Comparison of ENCODE assay signal across 8 mouse cellular contexts in genomic region chr11:93956159-93956558, GRCm38 (mm10). TPM values are rescaled to one million over a fixed set of nuclear protein-coding genes. Genes with fewer than 3 reads are reported as not detected.
DNase-seq lines count a peak whose midpoint lies in the region; ATAC-seq lines count a peak whose summit lies in the region.

Gene Nme2, minus strand, starts transcription at chr11:93956259.

- intact Hi-C loops in heart, postnatal 36 days (cut with DNase I): loop anchor here (5.0 kb wide), 1 partner anchor 41 kb away; the partner anchor contains the start of gene Spag9

- ATAC-seq in kidney, embryonic 15.5 days (replicated peaks; ENCODE audit: low FRiP score): peak; percentile 17; the same call in 1 of the 2 replicates
- peak; percentile 30; the same call in 1 of the 2 replicates for ATAC-seq in limb, embryonic 12.5 days (ENCODE audit: insufficient number of reproducible peaks, insufficient read depth, low FRiP score, low TSS enrichment, low read depth)
- ATAC-seq in neutrophil, adult 5-6 weeks (ENCODE audit: extremely low read depth, insufficient number of reproducible peaks, low FRiP score, poor library complexity, severe bottlenecking): no peak

- peak within 1 kb of the TSS; percentile 72 for H3K4me3 ChIP-seq in kidney, embryonic 15.5 days (replicated peaks)
- peak within 1 kb of the TSS; percentile 77 for H3K4me3 ChIP-seq in forebrain, embryonic 10.5 days
- peak within 1 kb of the TSS; percentile 73 for H3K4me3 ChIP-seq in limb, embryonic 12.5 days (replicated peaks)

- H3K36me3 ChIP-seq in kidney, embryonic 15.5 days: peaks cover 68% of the 10 kb centered on the region
- peaks cover 75% of the 10 kb centered on the region for H3K36me3 ChIP-seq in forebrain, embryonic 10.5 days (replicated peaks)
- H3K36me3 ChIP-seq in limb, embryonic 12.5 days: peaks cover 66% of the 10 kb centered on the region

- no peak for DNase-seq in kidney, postnatal 14 days
- peak; percentile 52 for DNase-seq in MN1 (ENCODE audit: low spot score)
- DNase-seq in forebrain, embryonic 10.5 days (ENCODE audit: extremely low spot score, low spot score): no peak
- DNase-seq in heart, postnatal 36 days: no peak
- DNase-seq in urinary bladder, postnatal 36 days (ENCODE audit: low spot score in 2 of 2): no peak

- no peaks in the 10 kb centered on the region for H3K9me3 ChIP-seq in kidney, embryonic 15.5 days (replicated peaks)
- no peaks in the 10 kb centered on the region for H3K9me3 ChIP-seq in forebrain, embryonic 10.5 days
- H3K9me3 ChIP-seq in limb, embryonic 12.5 days: no peaks in the 10 kb centered on the region

- peaks cover 40% of the 10 kb centered on the region for H3K4me1 ChIP-seq in kidney, embryonic 15.5 days
- peaks cover 51% of the 10 kb centered on the region for H3K4me1 ChIP-seq in forebrain, embryonic 10.5 days
- peaks cover 32% of the 10 kb centered on the region for H3K4me1 ChIP-seq in limb, embryonic 12.5 days (replicated peaks)

- H3K27me3 ChIP-seq in kidney, embryonic 15.5 days: no peaks in the 10 kb centered on the region
- H3K27me3 ChIP-seq in forebrain, embryonic 10.5 days (ENCODE audit: poor library complexity, severe bottlenecking): no peaks in the 10 kb centered on the region
- H3K27me3 ChIP-seq in limb, embryonic 12.5 days: no peaks in the 10 kb centered on the region

- H3K4me2 ChIP-seq in kidney, embryonic 15.5 days: peak within 1 kb of the TSS; percentile 87
- peak within 1 kb of the TSS; percentile 86 for H3K4me2 ChIP-seq in limb, embryonic 12.5 days

- under 1% methylated on average over 6 of the region's 6 CpGs for WGBS in kidney, embryonic 15.5 days
- 7% methylated on average over 6 of the region's 6 CpGs for WGBS in forebrain, embryonic 10.5 days
- 3% methylated on average over 6 of the region's 6 CpGs for WGBS in limb, embryonic 12.5 days

- peak within 1 kb of the TSS; percentile 71 for H3K9ac ChIP-seq in kidney, embryonic 15.5 days
- peak within 1 kb of the TSS; percentile 79 for H3K9ac ChIP-seq in limb, embryonic 12.5 days (replicated peaks)

- peak within 1 kb of the TSS; percentile 95 for H3K27ac ChIP-seq in kidney, embryonic 15.5 days
- peak within 1 kb of the TSS; percentile 94 for H3K27ac ChIP-seq in forebrain, embryonic 10.5 days
- peak within 1 kb of the TSS; percentile 89 for H3K27ac ChIP-seq in limb, embryonic 12.5 days

RNA-seq across cellular contexts. Expression of gene Nme2, which starts in this region (rescaled TPM):
- 262 and 314 TPM in 2 replicates for polyA plus RNA-seq in kidney, embryonic 15.5 days (2015; fragmentation: Nextera tagmentation; extraction: Ambion mirVana)
- polyA plus RNA-seq in forebrain, embryonic 10.5 days (2016; fragmentation: Nextera tagmentation; extraction: Ambion mirVana): 144 and 159 TPM in 2 replicates
- total RNA-seq in heart, postnatal 36 days (2021): 1,000 to 10,000 TPM; 1,044 to 1,128 TPM
- polyA plus RNA-seq in limb, embryonic 12.5 days (2016; fragmentation: Nextera tagmentation; extraction: Ambion mirVana): 197 and 217 TPM in 2 replicates
- total RNA-seq in neutrophil, adult 5-6 weeks (2017): 40.9 and 60.4 TPM in 2 replicates

Comparison
In these comparisons a context has a peak if more than half of its experiments do, and no peak if none do; other contexts are left out.
1. RNA of gene Nme2 (total RNA-seq): 1,044 to 1,128 TPM in heart, postnatal 36 days; 40.9 to 60.4 TPM in neutrophil, adult 5-6 weeks; every median in the first group is over 10 times any median in the second.
2. Peak in every context shown above with its lines, with median percentiles within 50 percentile points of each other: H3K27ac ChIP-seq and H3K4me3 ChIP-seq.